Mouse (Mus musculus) kidney, embryonic 14.5 days (tissue): Measurements from ENCODE around the gene Pcp4. TPM values are rescaled to one million over a fixed set of nuclear protein-coding genes. Genes with fewer than 3 reads are reported as not detected.

Experiments
- ATAC-seq: fragments of 200-750 bp; cut with Nextera tagmentation; 2 replicates; pipeline ENCODE4 v1.8.0; 2017; ENCODE audit warnings: moderate number of reproducible peaks, mild to moderate bottlenecking, moderate TSS enrichment, moderate library complexity; ENCODE audit not compliant: low FRiP score, low TSS enrichment
- H3K27ac ChIP-seq: fragments of 300-500 bp; sonication (generic); 2 replicates; pipeline ENCODE4 v1.5.1; 2014; ENCODE audit warnings: low read depth, mild to moderate bottlenecking, low read length, moderate library complexity, mixed read lengths
- H3K27me3 ChIP-seq: fragments of 300-500 bp; sonication (generic); 2 replicates; pipeline ENCODE4 v1.6.1; 2014; ENCODE audit warnings: mild to moderate bottlenecking, low read length; ENCODE audit not compliant: control insufficient read depth, insufficient read depth
- H3K36me3 ChIP-seq: fragments of 300-500 bp; sonication (generic); 2 replicates; pipeline ENCODE4 v1.6.1; 2014; ENCODE audit warnings: low read length, mixed read lengths; ENCODE audit not compliant: control insufficient read depth, insufficient read depth
- H3K4me1 ChIP-seq: fragments of 300-500 bp; sonication (generic); 2 replicates; pipeline ENCODE4 v1.6.1; 2014; ENCODE audit warnings: low read length, mixed read lengths; ENCODE audit not compliant: control insufficient read depth, insufficient read depth
- H3K4me2 ChIP-seq: fragments of 300-500 bp; sonication (generic); replicated peaks from 2 replicates; pipeline ENCODE4 v1.6.1; 2014; ENCODE audit warnings: low read depth, mild to moderate bottlenecking, low read length
- H3K4me3 ChIP-seq: fragments of 300-500 bp; sonication (generic); 2 replicates; pipeline ENCODE4 v1.5.1; 2014; ENCODE audit warnings: mild to moderate bottlenecking, low read length
- H3K9ac ChIP-seq: fragments of 300-500 bp; sonication (generic); 2 replicates; pipeline ENCODE4 v1.6.1; 2014; ENCODE audit warnings: low read depth, mild to moderate bottlenecking, low read length, moderate library complexity
- H3K9me3 ChIP-seq: fragments of 300-500 bp; sonication (generic); 2 replicates; pipeline ENCODE4 v1.6.1; 2016; ENCODE audit warnings: low read length; ENCODE audit not compliant: control insufficient read depth
- WGBS: fragments of 180-500 bp; shearing (Covaris S2); extraction: QIAGEN DNeasy Blood & Tissue Kit; methylation state at CpG from one replicate; pipeline ENCODE4 v1.1.7; 2014; 5-methylcytosine and 5-hydroxymethylcytosine counted together
- polyA plus RNA-seq: library from polyadenylated mRNA; unstranded; fragments of >200 nt; fragmentation: Nextera tagmentation; extraction: Ambion mirVana; gene quantifications from 2 replicates; pipeline ENCODE4 v1.2.1, GENCODE M21; 2014

Gene Pcp4
- polyA plus RNA-seq, 1 experiment from 2014 or later, result 80.1 TPM

DNA sequence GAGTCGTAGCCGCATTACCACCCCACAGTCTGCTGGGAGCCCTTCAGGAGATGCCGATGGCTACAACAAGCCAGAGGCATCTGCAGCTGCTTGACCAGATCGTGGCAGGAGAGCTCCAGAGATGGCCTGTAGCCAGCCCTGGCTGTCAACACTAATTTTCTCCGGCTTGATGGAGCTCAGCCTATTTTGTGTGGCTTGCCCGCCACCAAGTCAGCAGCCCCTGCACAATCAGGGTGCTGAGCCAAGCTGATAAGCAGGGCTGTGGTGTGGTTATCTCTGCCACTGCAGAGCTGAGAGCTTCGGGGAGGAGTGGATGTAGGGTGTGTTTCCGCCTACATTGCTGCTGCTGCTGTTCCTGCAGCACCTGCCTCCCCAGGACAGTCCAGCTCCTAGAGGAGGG lies 66.3 kb downstream of the Pcp4 start:
- Histone ChIP-seq H3K36me3 (no peaks in the 10 kb centered on the region), H3K9me3 (no peaks in the 10 kb centered on the region), H3K4me1 (no peaks in the 10 kb centered on the region), H3K27me3 (no peaks in the 10 kb centered on the region), H3K4me3 (no peak overlapping the region), H3K9ac (no peak overlapping the region), H3K4me2 (no peak overlapping the region), H3K27ac (no peak overlapping the region)
- no peak for ATAC-seq
- 77% methylated on average over 8 of the region's 8 CpGs for WGBS

GRCm38 (mm10) chr16:96535271-96535670 lies 67.9 kb downstream of the Pcp4 start:
- Histone ChIP-seq H3K4me1 (no peaks in the 10 kb centered on the region), H3K4me2 (no peak overlapping the region), H3K9ac (no peak overlapping the region), H3K27ac (no peak overlapping the region), H3K9me3 (no peaks in the 10 kb centered on the region), H3K27me3 (no peaks in the 10 kb centered on the region), H3K4me3 (no peak overlapping the region), H3K36me3 (no peaks in the 10 kb centered on the region)
- ATAC-seq, result no peak
- WGBS, result 86% methylated on average over 4 of the region's 4 CpGs

DNA sequence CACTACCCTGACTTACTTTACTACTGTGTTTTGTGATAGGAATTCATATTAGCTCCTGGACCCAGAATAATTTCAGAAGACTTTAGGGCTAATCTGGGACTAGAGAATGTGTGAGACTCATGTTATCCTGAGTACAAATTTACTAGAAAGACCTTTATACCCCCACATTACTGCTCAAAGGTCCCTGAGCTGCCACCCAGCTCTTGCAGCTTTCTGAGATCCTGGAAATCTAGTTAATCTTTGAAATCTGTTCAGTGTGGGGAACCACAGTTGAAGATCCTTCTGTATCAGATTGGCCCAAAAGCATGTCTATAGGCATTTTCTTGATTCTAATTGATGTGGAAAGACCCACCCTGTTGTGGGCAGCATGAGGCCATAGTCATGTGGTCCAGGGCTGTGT lies 69.0 kb downstream of the Pcp4 start:
- no peaks in the 10 kb centered on the region for H3K36me3 ChIP-seq
- no peak for ATAC-seq
- no peak overlapping the region for H3K9ac ChIP-seq
- H3K9me3 ChIP-seq, result no peaks in the 10 kb centered on the region
- no peak overlapping the region for H3K27ac ChIP-seq
- H3K4me3 ChIP-seq, result no peak overlapping the region
- H3K4me2 ChIP-seq, result no peak overlapping the region
- H3K27me3 ChIP-seq, result no peaks in the 10 kb centered on the region
- H3K4me1 ChIP-seq, result no peaks in the 10 kb centered on the region

DNA sequence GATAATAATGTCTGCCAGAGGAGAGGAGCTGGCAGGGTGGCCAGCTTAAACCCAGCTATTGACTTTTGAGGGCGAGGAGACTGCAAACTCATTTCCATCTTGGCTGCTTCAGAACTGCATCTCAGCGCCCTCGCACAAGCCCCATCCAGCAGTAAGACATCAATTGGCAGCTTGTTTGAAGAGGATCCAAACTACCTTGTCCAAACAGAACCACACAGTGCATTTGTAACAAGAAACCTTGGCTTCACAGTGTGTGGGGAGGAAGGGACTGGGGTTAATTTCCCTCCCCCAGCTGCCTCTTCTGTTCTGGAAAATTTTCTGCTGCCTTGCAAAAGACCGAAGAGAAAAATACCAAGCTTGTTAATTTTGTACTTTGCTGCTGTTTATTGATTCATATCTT lies 71.7 kb downstream of the Pcp4 start:
- no peaks in the 10 kb centered on the region for H3K36me3 ChIP-seq
- no peaks in the 10 kb centered on the region for H3K27me3 ChIP-seq
- no peak overlapping the region for H3K4me2 ChIP-seq
- H3K9ac ChIP-seq, result no peak overlapping the region
- no peaks in the 10 kb centered on the region for H3K4me1 ChIP-seq
- no peaks in the 10 kb centered on the region for H3K9me3 ChIP-seq
- 37% methylated on average over 4 of the region's 4 CpGs for WGBS
- no peak overlapping the region for H3K27ac ChIP-seq
- H3K4me3 ChIP-seq, result no peak overlapping the region
- no peak for ATAC-seq

GRCm38 (mm10) chr16:96541056-96541455 lies 73.7 kb downstream of the Pcp4 start:
- H3K27ac ChIP-seq, result no peak overlapping the region
- H3K9me3 ChIP-seq, result no peaks in the 10 kb centered on the region
- WGBS, result 66% methylated on average over 2 of the region's 2 CpGs
- no peak for ATAC-seq
- H3K36me3 ChIP-seq, result no peaks in the 10 kb centered on the region
- H3K27me3 ChIP-seq, result no peaks in the 10 kb centered on the region
- H3K4me3 ChIP-seq, result no peak overlapping the region
- no peaks in the 10 kb centered on the region for H3K4me1 ChIP-seq
- H3K4me2 ChIP-seq, result no peak overlapping the region
- no peak overlapping the region for H3K9ac ChIP-seq

DNA sequence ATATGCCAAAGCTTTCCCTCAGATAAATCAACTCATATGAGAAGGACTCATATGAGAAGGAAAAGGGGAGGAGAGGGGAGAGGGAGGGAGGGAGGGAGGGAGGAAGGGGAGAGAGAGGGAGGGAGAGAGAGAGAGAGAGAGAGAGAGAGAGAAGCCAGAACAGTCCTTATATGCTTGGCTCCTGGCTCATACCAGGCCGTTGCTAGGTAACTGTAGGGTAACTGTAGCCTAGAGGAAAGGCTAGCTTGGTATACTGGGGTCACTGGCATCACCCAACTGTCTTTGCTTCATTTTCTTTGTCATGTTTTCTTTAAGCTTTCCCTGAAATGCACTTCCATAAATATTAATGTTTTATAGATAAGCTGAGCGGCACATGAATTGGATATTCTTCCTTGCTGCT lies 85.3 kb downstream of the Pcp4 start:
- Histone ChIP-seq H3K4me1 (no peaks in the 10 kb centered on the region), H3K4me2 (no peak overlapping the region), H3K27ac (no peak overlapping the region), H3K27me3 (no peaks in the 10 kb centered on the region), H3K4me3 (no peak overlapping the region), H3K36me3 (no peaks in the 10 kb centered on the region), H3K9ac (no peak overlapping the region), H3K9me3 (no peaks in the 10 kb centered on the region)
- WGBS, result 75% methylated on average over 2 of the region's 2 CpGs
- ATAC-seq, result no peak

- WGBS, result 75% methylated on average over 4 of the region's 4 CpGs
- no peak for ATAC-seq
- no peak overlapping the region for H3K4me3 ChIP-seq
- no peaks in the 10 kb centered on the region for H3K36me3 ChIP-seq
- no peak overlapping the region for H3K27ac ChIP-seq
- H3K9ac ChIP-seq, result no peak overlapping the region
- H3K4me1 ChIP-seq, result no peaks in the 10 kb centered on the region
- no peak overlapping the region for H3K4me2 ChIP-seq
- no peaks in the 10 kb centered on the region for H3K27me3 ChIP-seq
- no peaks in the 10 kb centered on the region for H3K9me3 ChIP-seq
Observed at GRCm38 (mm10) chr16:96555412-96555811, 88.0 kb downstream of the Pcp4 start.

- Histone ChIP-seq H3K4me2 (no peak overlapping the region), H3K9ac (no peak overlapping the region), H3K27ac (no peak overlapping the region), H3K4me3 (no peak overlapping the region), H3K4me1 (no peaks in the 10 kb centered on the region), H3K27me3 (no peaks in the 10 kb centered on the region), H3K9me3 (no peaks in the 10 kb centered on the region), H3K36me3 (no peaks in the 10 kb centered on the region)
- ATAC-seq, result no peak
- WGBS, result 52% methylated on average over 3 of the region's 3 CpGs
Observed at GRCm38 (mm10) chr16:96556621-96557020, 89.2 kb downstream of the Pcp4 start.

DNA sequence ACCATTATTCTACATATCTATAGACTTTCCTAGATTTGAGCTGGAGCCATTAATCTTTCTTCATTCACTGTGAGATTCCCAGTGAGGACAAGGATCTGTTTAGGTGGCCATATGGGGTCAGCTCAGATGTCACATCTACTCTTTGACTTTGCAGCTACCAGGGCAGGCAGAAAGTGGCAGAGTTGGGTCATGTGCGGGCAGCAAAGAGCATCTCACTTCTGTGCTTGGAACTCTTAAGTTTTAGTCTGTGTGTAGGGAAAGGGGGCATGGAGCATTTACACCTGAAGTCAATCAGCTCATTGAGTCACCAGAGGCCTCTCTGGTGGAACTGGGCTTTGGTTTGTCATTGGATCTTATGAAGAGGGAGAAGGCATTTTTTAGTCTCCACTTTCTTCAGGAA lies 90.9 kb downstream of the Pcp4 start:
- WGBS, result 81% methylated on average over 1 of the region's 1 CpGs
- Histone ChIP-seq H3K4me3 (no peak overlapping the region), H3K4me2 (no peak overlapping the region), H3K27me3 (no peaks in the 10 kb centered on the region), H3K9me3 (no peaks in the 10 kb centered on the region), H3K36me3 (no peaks in the 10 kb centered on the region), H3K9ac (no peak overlapping the region), H3K27ac (no peak overlapping the region), H3K4me1 (no peaks in the 10 kb centered on the region)
- ATAC-seq, result no peak

DNA sequence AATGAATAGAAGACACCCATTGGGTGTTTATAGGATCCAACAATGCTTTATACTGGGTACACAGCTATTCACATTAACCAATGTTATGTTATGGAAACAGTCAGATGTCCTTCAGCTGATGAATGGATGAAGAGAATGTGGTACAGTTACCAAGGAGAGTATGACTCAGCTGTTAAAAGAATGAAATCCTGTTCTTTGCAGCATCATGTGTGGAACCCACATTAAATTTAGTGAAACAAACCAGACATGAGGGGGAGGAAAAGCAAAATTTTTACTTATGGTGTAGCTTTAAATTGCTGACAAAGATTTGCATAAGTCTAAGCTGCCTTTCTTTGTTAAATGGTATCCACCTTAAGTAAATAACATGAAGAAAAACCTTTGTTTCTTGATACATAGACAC lies 92.4 kb downstream of the Pcp4 start:
- Histone ChIP-seq H3K36me3 (no peaks in the 10 kb centered on the region), H3K4me2 (no peak overlapping the region), H3K9me3 (no peaks in the 10 kb centered on the region), H3K27ac (no peak overlapping the region), H3K4me1 (no peaks in the 10 kb centered on the region), H3K9ac (no peak overlapping the region), H3K4me3 (no peak overlapping the region), H3K27me3 (no peaks in the 10 kb centered on the region)
- ATAC-seq, result no peak
